Mouse (Mus musculus): ENCODE results near the gene Tex30.

- TF ChIP-seq CTCF (IDR thresholded peaks at IDR 0.05; ENCODE audit: control insufficient read depth, insufficient read depth, insufficient read length) (no peak), CEBPB (IDR thresholded peaks at IDR 0.05; ENCODE audit: low read depth) (no peak), MYOD1 (IDR thresholded peaks at IDR 0.05; ENCODE audit: control insufficient read depth, insufficient read length, low read depth) (no peak), USF1 (IDR thresholded peaks at IDR 0.05; ENCODE audit: low read depth) (no peak), MYOG (IDR thresholded peaks at IDR 0.05; ENCODE audit: control insufficient read depth, extremely low read depth, insufficient read length) (no peak), MAX (IDR thresholded peaks at IDR 0.05) (no peak)
Measured at GRCm38 (mm10) chr1:44140232-44140631, 38.0 kb upstream of the Tex30 start.

Data from C2C12 (cell line).